Mouse (Mus musculus): ENCODE results near the gene Mns1. TPM values are rescaled to one million over a fixed set of nuclear protein-coding genes. Genes with fewer than 3 reads are reported as not detected.

The Mns1 gene
- polyA plus RNA-seq (2012; rRNA removed) = 7.4 and 8.1 TPM in 2 replicates

GRCm38 (mm10) chr9:72437822-72438701 lies at the start of gene Mns1:
Gene Mns1, plus strand, starts transcription at chr9:72438011.
- Histone ChIP-seq H3K27me3 (ENCODE audit: control insufficient read depth, insufficient read depth, low read length) (no peaks in the 10 kb centered on the region), H3K27ac (ENCODE audit: control insufficient read depth, insufficient read depth, low read length) (peak within 1 kb of the TSS; percentile 81), H3K4me3 (ENCODE audit: control insufficient read depth, insufficient read depth, low read length) (peak within 1 kb of the TSS; percentile 71), H3K4me1 (replicated peaks; ENCODE audit: control insufficient read depth, insufficient read depth, low read length) (peaks cover 19% of the 10 kb centered on the region), H3K36me3 (ENCODE audit: control insufficient read depth, insufficient read depth, low read length) (0 out of 2 replicates have a peak, but pooled peaks cover under 1% of the 10 kb centered on the region)
- peak; percentile 96 for DNase-seq
- WGBS = 5% methylated on average over 43 of the region's 43 CpGs
- TF ChIP-seq CTCF (IDR thresholded peaks at IDR 0.05; ENCODE audit: borderline replicate concordance, control insufficient read depth, extremely low read depth, insufficient read depth, low read length, poor library complexity) (no peak), POLR2A (IDR thresholded peaks at IDR 0.05; ENCODE audit: control insufficient read depth, extremely low read depth, insufficient read depth, low read length, poor library complexity) (peak; percentile 73; the same call in 1 of the 2 replicates)

GRCm38 (mm10) chr9:72388934-72389333 lies 48.9 kb upstream of the Mns1 start:
- no peaks in the 10 kb centered on the region for H3K27me3 ChIP-seq (ENCODE audit: control insufficient read depth, insufficient read depth, low read length)
- peak; percentile 51 for DNase-seq
- TF ChIP-seq CTCF (IDR thresholded peaks at IDR 0.05; ENCODE audit: borderline replicate concordance, control insufficient read depth, extremely low read depth, insufficient read depth, low read length, poor library complexity) = no peak
- TF ChIP-seq POLR2A (IDR thresholded peaks at IDR 0.05; ENCODE audit: control insufficient read depth, extremely low read depth, insufficient read depth, low read length, poor library complexity) = no peak
- H3K27ac ChIP-seq (ENCODE audit: control insufficient read depth, insufficient read depth, low read length) = peak overlapping the region; percentile 99
- WGBS = 14% methylated on average over 4 of the region's 4 CpGs
- peaks cover 47% of the 10 kb centered on the region for H3K4me1 ChIP-seq (replicated peaks; ENCODE audit: control insufficient read depth, insufficient read depth, low read length)
- H3K36me3 ChIP-seq (ENCODE audit: control insufficient read depth, insufficient read depth, low read length) = 0 out of 2 replicates have a peak, but pooled peaks cover 3% of the 10 kb centered on the region
- H3K4me3 ChIP-seq (ENCODE audit: control insufficient read depth, insufficient read depth, low read length) = no peak overlapping the region

- Histone ChIP-seq H3K4me1 (replicated peaks; ENCODE audit: control insufficient read depth, insufficient read depth, low read length) (peaks cover 53% of the 10 kb centered on the region), H3K4me3 (ENCODE audit: control insufficient read depth, insufficient read depth, low read length) (no peak overlapping the region), H3K27ac (ENCODE audit: control insufficient read depth, insufficient read depth, low read length) (peak overlapping the region; percentile 99), H3K27me3 (ENCODE audit: control insufficient read depth, insufficient read depth, low read length) (no peaks in the 10 kb centered on the region), H3K36me3 (ENCODE audit: control insufficient read depth, insufficient read depth, low read length) (0 out of 2 replicates have a peak, but pooled peaks cover 3% of the 10 kb centered on the region)
- 48% methylated on average over 14 of the region's 14 CpGs for WGBS
- peak; percentile 33 for DNase-seq
- TF ChIP-seq POLR2A (IDR thresholded peaks at IDR 0.05; ENCODE audit: control insufficient read depth, extremely low read depth, insufficient read depth, low read length, poor library complexity) (no peak), CTCF (IDR thresholded peaks at IDR 0.05; ENCODE audit: borderline replicate concordance, control insufficient read depth, extremely low read depth, insufficient read depth, low read length, poor library complexity) (no peak)
These were observed 48.3 kb upstream of the Mns1 start for GRCm38 (mm10) chr9:72389431-72390002.

GRCm38 (mm10) chr9:72390321-72391077 lies 47.3 kb upstream of the Mns1 start:
- H3K4me1 ChIP-seq (replicated peaks; ENCODE audit: control insufficient read depth, insufficient read depth, low read length) = peaks cover 49% of the 10 kb centered on the region
- TF ChIP-seq POLR2A (IDR thresholded peaks at IDR 0.05; ENCODE audit: control insufficient read depth, extremely low read depth, insufficient read depth, low read length, poor library complexity) (no peak), CTCF (IDR thresholded peaks at IDR 0.05; ENCODE audit: borderline replicate concordance, control insufficient read depth, extremely low read depth, insufficient read depth, low read length, poor library complexity) (peak; percentile 47; the same call in 1 of the 2 replicates)
- WGBS = 16% methylated on average over 12 of the region's 12 CpGs
- DNase-seq = peak; percentile 90
- no peaks in the 10 kb centered on the region for H3K27me3 ChIP-seq (ENCODE audit: control insufficient read depth, insufficient read depth, low read length)
- no peaks in the 10 kb centered on the region for H3K36me3 ChIP-seq (ENCODE audit: control insufficient read depth, insufficient read depth, low read length)
- H3K4me3 ChIP-seq (ENCODE audit: control insufficient read depth, insufficient read depth, low read length) = no peak overlapping the region
- peak overlapping the region; percentile 99 for H3K27ac ChIP-seq (ENCODE audit: control insufficient read depth, insufficient read depth, low read length)

- Histone ChIP-seq H3K27ac (ENCODE audit: control insufficient read depth, insufficient read depth, low read length) (peak overlapping the region; percentile 99), H3K4me1 (replicated peaks; ENCODE audit: control insufficient read depth, insufficient read depth, low read length) (peaks cover 58% of the 10 kb centered on the region), H3K27me3 (ENCODE audit: control insufficient read depth, insufficient read depth, low read length) (no peaks in the 10 kb centered on the region), H3K4me3 (ENCODE audit: control insufficient read depth, insufficient read depth, low read length) (no peak overlapping the region), H3K36me3 (ENCODE audit: control insufficient read depth, insufficient read depth, low read length) (no peaks in the 10 kb centered on the region)
- TF ChIP-seq CTCF (IDR thresholded peaks at IDR 0.05; ENCODE audit: borderline replicate concordance, control insufficient read depth, extremely low read depth, insufficient read depth, low read length, poor library complexity) (no peak), POLR2A (IDR thresholded peaks at IDR 0.05; ENCODE audit: control insufficient read depth, extremely low read depth, insufficient read depth, low read length, poor library complexity) (no peak)
- 86% methylated on average over 7 of the region's 7 CpGs for WGBS
- DNase-seq = no peak
These were observed 45.1 kb upstream of the Mns1 start for GRCm38 (mm10) chr9:72392686-72393085.

GRCm38 (mm10) chr9:72393238-72393637 lies 44.6 kb upstream of the Mns1 start:
- H3K27me3 ChIP-seq (ENCODE audit: control insufficient read depth, insufficient read depth, low read length) = no peaks in the 10 kb centered on the region
- peak overlapping the region; percentile 99 for H3K27ac ChIP-seq (ENCODE audit: control insufficient read depth, insufficient read depth, low read length)
- H3K36me3 ChIP-seq (ENCODE audit: control insufficient read depth, insufficient read depth, low read length) = no peaks in the 10 kb centered on the region
- 92% methylated on average over 15 of the region's 15 CpGs for WGBS
- H3K4me1 ChIP-seq (replicated peaks; ENCODE audit: control insufficient read depth, insufficient read depth, low read length) = peaks cover 63% of the 10 kb centered on the region
- peak; percentile 27 for DNase-seq
- TF ChIP-seq POLR2A (IDR thresholded peaks at IDR 0.05; ENCODE audit: control insufficient read depth, extremely low read depth, insufficient read depth, low read length, poor library complexity) (no peak), CTCF (IDR thresholded peaks at IDR 0.05; ENCODE audit: borderline replicate concordance, control insufficient read depth, extremely low read depth, insufficient read depth, low read length, poor library complexity) (no peak)
- no peak overlapping the region for H3K4me3 ChIP-seq (ENCODE audit: control insufficient read depth, insufficient read depth, low read length)
